Mouse (Mus musculus) hindbrain, embryonic 15.5 days (tissue): ENCODE measurements around the gene Arntl2. TPM values are rescaled to one million over a fixed set of nuclear protein-coding genes. Genes with fewer than 3 reads are reported as not detected.

ENCODE experiments used
- polyA plus RNA-seq: library from polyadenylated mRNA; unstranded; fragments of >200 nt; fragmentation: Nextera tagmentation; extraction: Ambion mirVana; gene quantifications from 2 replicates; pipeline ENCODE4 v1.2.1, GENCODE M21; 2015

Gene Arntl2
- polyA plus RNA-seq, 1 experiment from 2014 or later: 4.4 TPM

Other genes starting within 250 kb of the Arntl2 start
- 38.5 and 40.6 TPM in 2 replicates for gene Fgfr1op2, start 218.9 kb upstream of the Arntl2 start, polyA plus RNA-seq
- 43.9 and 47.3 TPM in 2 replicates for gene Ints13, start 218.2 kb upstream of the Arntl2 start, polyA plus RNA-seq
- gene Med21, start 153.5 kb upstream of the Arntl2 start, polyA plus RNA-seq: 113 and 118 TPM in 2 replicates
- gene Tm7sf3, start 153.2 kb upstream of the Arntl2 start, polyA plus RNA-seq: 28.0 and 30.7 TPM in 2 replicates
- gene Stk38l, start 71.1 kb upstream of the Arntl2 start, polyA plus RNA-seq: 13.9 and 14.7 TPM in 2 replicates
- gene Smco2, start 54.0 kb downstream of the Arntl2 start, polyA plus RNA-seq: not detected in 2 replicates
- gene Ppfibp1, start 92.4 kb downstream of the Arntl2 start, polyA plus RNA-seq: 12.8 and 17.6 TPM in 2 replicates
- gene 1700034J05Rik, start 158.4 kb downstream of the Arntl2 start, polyA plus RNA-seq: 0.06 TPM in 1 of 2 replicates, not detected in the other
- gene Rep15, start 236.5 kb downstream of the Arntl2 start, polyA plus RNA-seq: 0.61 and 1.0 TPM in 2 replicates
- 63.8 and 75.4 TPM in 2 replicates for gene Mrps35, start 246.7 kb downstream of the Arntl2 start, polyA plus RNA-seq